Mouse (Mus musculus) G1E (cell line): Measurements from ENCODE around the gene Slc37a1.

ENCODE experiments used
- CTCF ChIP-seq: IDR thresholded peaks from 2 replicates; pipeline ENCODE4 v1.5.1; 2012; ENCODE audit warnings: low read depth, low read length, inconsistent platforms, mixed read lengths
- GATA1 ChIP-seq: IDR thresholded peaks from 2 replicates; pipeline ENCODE4 v1.6.1; 2012; ENCODE audit warnings: borderline replicate concordance, low read length, inconsistent platforms, mixed read lengths
- GATA2 ChIP-seq: IDR thresholded peaks from 2 replicates; pipeline ENCODE4 v1.6.1; 2012; ENCODE audit warnings: low read depth, low read length, inconsistent platforms, borderline replicate concordance
- POLR2AphosphoS5 ChIP-seq: IDR thresholded peaks from 2 replicates; pipeline ENCODE4 v1.6.1; 2012; ENCODE audit warnings: low read depth, low read length, inconsistent platforms; ENCODE audit not compliant: insufficient replicate concordance
- TAL1 ChIP-seq: conservative IDR thresholded peaks from 2 replicates; pipeline ENCODE4 v1.6.1; 2012; ENCODE audit warnings: low read depth, low read length, inconsistent platforms, mixed read lengths

DNA sequence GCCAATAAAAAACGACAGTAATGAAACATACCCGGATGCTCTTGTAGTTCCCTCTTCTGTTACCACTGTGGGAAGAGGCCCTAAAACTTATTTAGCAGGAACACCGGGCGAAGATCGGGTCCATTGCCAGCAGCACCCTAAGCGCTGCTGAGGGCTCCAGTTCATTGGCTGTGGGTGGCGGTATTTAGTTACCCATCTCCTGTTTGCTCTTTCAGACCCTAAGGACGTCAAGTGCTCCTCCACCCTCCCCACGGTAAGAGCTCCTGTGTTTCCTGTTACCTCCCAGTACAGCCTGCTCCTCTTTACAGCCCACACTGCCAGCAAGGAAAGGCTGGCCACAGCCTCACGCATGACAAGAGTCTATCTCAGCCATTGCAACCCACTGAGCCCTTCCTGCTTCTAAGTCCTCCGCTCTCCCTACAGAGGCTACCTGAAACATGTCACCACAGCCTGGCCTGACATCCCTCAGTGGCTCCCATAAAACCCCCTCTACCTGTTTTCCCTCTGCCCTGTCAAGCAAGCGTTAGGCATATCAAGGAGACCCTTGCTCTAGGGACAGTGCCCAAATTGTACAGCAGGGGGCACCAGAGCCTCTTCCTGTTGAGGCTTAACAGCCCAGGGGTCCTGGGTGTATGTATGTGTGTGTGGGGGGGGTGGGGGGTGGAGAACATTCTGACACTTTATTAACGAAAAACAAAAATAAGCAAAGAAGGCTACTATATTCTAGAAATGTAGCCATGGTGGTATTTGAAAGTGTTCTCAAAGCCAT is 39.0 kb downstream of the Slc37a1 start:
- TF ChIP-seq CTCF (no peak), GATA1 (no peak), TAL1 (no peak), POLR2AphosphoS5 (no peak), GATA2 (no peak)
